Mouse (Mus musculus) adrenal gland, postnatal 14 days (tissue): ENCODE results near the gene Jph2. TPM values are rescaled to one million over a fixed set of nuclear protein-coding genes. Genes with fewer than 3 reads are reported as not detected.
A peak's percentile ranks its signal among the peaks of the same experiment; 100 is the strongest.

ENCODE experiments used
- DNase-seq: peaks from one replicate; pipeline ENCODE4 v3.0.0; 2021; ENCODE audit warnings: mixed read lengths
- total RNA-seq: library from RNA; stranded (reverse); gene quantifications from 2 replicates; pipeline ENCODE4 v1.2.3, GENCODE M21; 2021

Jph2 gene
- total RNA-seq, 1 experiment from 2014 or later: 4.3 TPM

DNA sequence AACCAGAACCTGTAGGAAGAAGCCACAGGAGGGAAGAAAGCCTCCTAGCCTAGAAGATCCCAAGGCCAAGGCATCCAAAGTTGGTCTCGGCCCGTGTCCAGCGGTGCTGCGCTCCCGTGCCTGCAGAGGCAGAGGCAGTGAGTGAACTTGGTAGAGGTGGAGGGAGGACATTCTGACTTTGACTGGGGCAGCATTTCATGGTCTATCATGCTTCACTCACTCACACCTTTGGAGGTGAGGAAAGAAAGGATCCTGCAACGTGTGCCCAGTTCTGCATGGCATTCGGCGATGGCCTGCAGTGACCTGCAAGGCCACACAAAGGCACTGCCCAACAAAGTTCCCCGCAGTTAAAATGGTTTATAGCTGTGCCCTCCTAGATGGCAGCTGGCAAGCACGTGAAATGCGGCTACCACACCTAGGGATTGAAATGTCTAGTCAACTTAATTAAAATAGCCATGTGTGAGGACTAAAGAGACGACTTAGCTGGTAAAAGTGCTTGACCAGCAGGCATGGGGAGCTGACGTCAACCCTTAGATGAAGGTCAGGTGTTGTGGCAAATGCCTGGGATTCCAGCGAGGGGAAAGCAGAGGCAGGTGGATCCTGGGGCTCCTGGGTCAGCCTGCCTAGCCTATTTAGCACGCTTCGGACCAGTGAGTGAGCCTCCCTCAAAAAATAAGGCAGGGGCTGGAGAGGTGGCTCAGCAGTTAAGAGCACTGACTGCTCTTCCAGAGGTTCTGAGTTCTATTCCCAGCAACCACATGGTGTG, 36.8 kb downstream of the Jph2 start:
- no peak for DNase-seq

DNA sequence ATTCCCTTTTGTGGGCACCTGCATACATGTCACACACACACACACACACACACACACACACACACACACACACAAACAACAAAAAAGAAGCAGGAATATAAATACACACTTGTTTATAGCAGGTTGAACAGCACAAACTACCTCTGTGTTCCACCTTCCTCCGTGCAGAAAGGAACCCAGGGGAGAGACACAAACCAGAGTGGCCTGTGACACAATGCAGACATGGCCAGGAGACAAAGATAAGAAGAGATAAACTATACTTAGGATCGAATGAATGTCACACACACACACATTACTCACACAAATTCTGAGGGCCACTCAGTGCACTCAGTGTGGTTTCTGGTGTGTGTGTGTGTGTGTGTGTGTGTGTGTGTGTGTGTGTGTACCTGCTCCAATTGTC, 38.5 kb downstream of the Jph2 start:
- DNase-seq: no peak

- DNase-seq: no peak
Measured at GRCm38 (mm10) chr2:163358662-163359061, 39.1 kb downstream of the Jph2 start.

- DNase-seq: no peak
Measured at GRCm38 (mm10) chr2:163356113-163356840, 41.5 kb downstream of the Jph2 start.

GRCm38 (mm10) chr2:163355666-163356065, 42.1 kb downstream of the Jph2 start:
- no peak for DNase-seq

- no peak for DNase-seq
Measured at GRCm38 (mm10) chr2:163353731-163354130, 44.1 kb downstream of the Jph2 start.

DNA sequence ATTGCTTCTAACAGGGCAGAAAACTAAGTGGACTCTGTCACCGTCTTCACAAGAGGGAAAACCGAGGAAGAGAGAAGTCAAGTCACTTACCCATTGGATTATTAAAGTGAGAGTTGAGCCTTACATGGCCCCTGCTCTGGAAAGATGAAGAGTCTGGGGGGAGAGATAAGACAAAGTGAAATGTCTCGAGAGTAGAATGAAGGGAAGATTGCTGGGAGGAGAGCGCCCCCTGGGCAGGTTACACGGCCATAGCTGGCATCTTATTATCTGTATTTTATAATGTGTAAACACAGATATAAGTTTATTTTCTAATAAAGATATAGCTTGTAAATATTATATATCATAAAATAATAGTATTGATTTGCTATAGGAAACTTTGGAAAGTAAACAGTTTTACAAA, 47.4 kb downstream of the Jph2 start:
- DNase-seq: no peak

GRCm38 (mm10) chr2:163349411-163349810, 48.4 kb downstream of the Jph2 start:
- DNase-seq: no peak

DNA sequence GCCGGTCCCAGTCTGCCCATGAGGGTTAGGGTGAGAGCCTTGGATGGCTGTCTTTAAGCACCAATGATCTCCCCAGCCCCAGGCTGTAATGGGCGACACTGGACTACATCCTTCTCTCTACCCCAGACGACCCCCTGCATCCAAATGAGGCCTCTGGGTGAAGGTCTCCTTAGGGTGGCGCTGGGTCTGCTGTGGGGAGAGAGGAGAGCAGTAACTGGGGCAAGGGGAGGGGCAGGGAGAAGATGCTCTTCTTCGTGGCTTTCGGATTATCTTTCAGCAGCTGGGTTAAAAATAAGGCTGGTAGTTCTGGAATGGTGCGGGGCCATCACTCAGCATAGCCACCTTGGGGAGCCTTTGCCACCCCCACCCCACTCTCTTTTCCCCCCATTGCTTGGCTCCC, 49.1 kb downstream of the Jph2 start:
- DNase-seq: no peak

GRCm38 (mm10) chr2:163347517-163348184, 50.1 kb downstream of the Jph2 start:
- no peak for DNase-seq

- no peak for DNase-seq
Measured at GRCm38 (mm10) chr2:163346497-163346896, 51.3 kb downstream of the Jph2 start.

- peak; percentile 64 for DNase-seq
Measured at GRCm38 (mm10) chr2:163344976-163345660, 52.7 kb downstream of the Jph2 start.

DNA sequence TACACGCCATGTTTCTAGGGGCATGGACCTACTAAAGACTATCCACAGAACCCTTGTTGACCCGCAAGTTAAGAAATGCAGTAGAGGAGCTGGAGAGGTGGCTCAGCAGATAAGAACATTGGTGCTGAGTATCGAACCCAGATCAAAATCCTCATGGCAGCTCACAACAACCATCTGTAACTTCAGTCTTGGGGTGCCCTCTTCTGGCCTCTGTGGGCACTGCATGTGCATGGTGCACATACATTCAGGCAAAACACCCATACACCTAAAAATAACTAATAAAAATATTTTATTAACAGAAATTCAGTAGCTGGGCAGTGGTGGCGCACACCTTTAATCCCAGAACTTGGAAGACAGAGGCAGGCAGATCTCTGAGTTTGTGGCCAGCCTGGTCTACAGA, 54.1 kb downstream of the Jph2 start:
- DNase-seq: peak; percentile 31

- DNase-seq: peak; percentile 83
Measured at GRCm38 (mm10) chr2:163340263-163340662, 57.5 kb downstream of the Jph2 start.

DNA sequence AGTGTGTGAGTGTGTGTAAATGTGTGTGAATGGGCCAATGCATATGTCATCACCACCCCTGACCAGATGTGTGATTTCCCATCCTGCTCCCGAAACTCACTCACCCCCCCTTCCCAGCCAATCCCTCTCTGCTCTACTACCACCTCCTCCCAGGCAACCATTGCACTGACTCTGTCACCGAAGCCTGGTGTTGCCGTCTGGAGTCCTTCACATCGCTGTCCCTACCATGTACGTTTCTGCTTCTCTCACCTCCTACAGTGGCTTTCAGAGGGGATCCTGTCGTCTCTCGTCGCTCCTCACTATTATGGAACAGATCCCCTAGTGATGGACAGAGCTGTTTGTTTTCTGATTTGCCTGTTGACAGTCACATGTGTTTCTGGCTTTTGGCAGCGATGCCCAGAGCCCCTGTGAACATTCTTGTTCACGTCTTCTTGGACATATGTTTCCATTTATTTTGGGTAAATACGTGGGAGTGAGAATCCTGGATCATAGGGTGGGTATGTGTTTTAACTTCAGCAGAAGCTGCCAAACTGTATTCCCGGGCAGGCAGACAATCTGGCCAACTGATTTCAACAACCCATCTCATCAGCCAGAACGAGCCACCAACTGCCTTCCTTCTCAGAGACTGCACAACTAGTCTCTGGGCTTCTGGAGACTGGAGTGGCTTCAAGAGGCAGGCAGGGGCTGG, 65.3 kb downstream of the Jph2 start:
- DNase-seq: no peak

DNA sequence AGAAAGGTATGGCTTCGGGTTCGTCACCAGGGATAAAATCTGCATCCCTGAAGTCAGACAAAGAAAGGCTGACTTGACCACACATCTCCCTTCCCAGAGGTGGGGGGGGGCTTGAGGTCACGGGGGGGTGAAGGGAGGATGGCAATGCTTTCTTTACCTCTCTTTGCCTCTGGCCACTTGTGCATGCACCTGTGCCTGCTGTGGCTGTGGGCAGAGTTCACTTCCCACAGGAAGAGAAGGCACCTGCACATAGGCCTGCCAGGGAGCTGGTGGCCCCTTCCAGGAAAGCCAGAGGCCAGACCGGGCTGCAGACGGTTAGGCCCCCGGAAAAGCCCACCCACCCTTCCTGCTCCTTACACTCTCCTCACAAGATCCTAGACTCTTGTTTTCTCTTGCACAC, 66.4 kb downstream of the Jph2 start:
- DNase-seq: no peak

DNA sequence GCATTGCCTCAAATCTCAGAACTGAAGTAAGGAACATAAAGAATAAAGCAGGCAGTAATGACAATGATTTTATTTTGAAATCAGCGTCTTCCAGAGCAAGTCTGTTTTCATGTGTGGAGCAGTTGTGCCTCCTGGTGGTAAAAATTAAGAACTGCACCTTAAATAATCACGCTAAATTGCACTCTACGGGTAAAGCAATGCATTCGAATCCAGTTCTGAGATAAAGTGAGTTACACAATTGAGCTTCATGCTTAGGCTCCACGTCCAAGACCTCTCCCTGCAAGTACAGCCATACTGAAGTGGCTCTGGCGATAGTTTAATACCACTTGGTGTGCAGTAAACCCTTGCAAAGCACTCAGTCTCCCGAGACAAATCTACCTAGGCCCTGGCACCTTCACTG, 67.1 kb downstream of the Jph2 start:
- DNase-seq: peak; percentile 28

GRCm38 (mm10) chr2:163323163-163323562, 74.6 kb downstream of the Jph2 start:
- no peak for DNase-seq

DNA sequence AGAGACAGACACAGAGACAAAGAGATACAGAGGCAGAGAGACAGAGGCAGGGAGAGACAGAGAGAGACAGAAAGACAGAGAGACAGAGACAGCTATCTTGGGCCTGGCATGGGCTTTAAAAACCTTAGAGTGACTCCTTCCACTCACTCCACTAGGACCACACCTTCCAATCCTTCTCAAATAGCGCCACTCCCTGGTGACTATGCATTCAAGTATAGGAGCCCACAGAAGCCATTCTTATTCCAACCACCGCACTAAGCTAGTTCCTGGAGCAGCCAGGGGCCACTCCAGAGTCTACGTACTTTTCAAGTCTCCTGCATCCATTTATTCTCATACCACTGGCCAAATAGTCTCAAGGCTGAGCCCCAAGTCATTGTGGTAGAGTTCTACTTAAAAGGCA, 79.0 kb downstream of the Jph2 start:
- DNase-seq: no peak

GRCm38 (mm10) chr2:163317281-163317680, 80.5 kb downstream of the Jph2 start:
- no peak for DNase-seq

- DNase-seq: peak; percentile 29
Measured at GRCm38 (mm10) chr2:163310163-163310688, 87.6 kb downstream of the Jph2 start.

GRCm38 (mm10) chr2:163309376-163309775, 88.4 kb downstream of the Jph2 start:
- DNase-seq: no peak
